Mouse (Mus musculus) ovary, postnatal 36 days (tissue): ENCODE results near the gene Otog.

Experiments
- DNase-seq: peaks from one replicate; pipeline ENCODE4 v3.0.0; 2022; ENCODE audit warnings: low spot score, mixed read lengths

The Otog gene

DNA sequence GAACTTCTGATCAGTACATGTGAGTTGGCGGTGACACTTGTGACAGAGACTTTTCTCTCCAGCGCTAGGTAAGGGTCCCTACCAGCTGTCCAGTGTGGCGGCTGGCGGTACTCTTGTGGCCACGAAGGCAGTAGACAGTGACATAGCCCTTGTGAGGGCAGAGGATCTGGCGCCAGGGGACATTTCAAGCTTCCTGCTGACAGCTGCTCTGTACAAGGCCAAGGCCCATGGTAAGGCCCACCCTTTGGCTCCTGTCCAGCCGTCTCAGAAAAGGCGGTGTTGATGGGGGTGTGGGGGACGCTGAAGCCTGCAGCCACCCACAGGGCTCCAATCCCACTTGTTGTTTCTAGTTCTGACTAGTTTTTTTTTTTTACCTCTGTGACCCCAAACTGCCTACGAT lies 42.9 kb downstream of the Otog start:
- DNase-seq: peak; percentile 25

- DNase-seq: no peak
Observed at GRCm38 (mm10) chr7:46285161-46285839, 44.5 kb downstream of the Otog start.

DNA sequence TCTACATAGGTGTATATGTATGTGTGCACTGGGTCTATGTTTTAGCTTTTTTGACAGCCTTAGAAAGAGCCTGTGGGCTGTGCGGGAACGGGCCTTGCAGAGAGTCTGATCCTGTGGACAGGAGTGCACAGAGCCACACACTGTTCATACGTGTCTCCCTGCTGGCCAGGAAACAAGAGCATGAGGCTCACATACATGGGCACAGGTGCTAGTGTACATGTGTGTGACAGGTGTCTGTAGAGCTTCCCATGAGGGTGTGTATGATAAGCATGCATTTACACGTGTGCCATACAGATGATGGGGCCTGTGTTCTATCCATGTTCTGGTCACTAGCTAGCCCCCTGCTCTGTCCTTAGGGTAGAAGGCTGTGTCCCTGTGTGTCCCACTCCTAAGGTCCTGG lies 45.6 kb downstream of the Otog start:
- no peak for DNase-seq

GRCm38 (mm10) chr7:46287051-46287450 lies 46.3 kb downstream of the Otog start:
- no peak for DNase-seq

GRCm38 (mm10) chr7:46296330-46296729 lies 55.5 kb downstream of the Otog start:
- no peak for DNase-seq

GRCm38 (mm10) chr7:46301031-46301632 lies 60.3 kb downstream of the Otog start:
- DNase-seq: no peak

DNA sequence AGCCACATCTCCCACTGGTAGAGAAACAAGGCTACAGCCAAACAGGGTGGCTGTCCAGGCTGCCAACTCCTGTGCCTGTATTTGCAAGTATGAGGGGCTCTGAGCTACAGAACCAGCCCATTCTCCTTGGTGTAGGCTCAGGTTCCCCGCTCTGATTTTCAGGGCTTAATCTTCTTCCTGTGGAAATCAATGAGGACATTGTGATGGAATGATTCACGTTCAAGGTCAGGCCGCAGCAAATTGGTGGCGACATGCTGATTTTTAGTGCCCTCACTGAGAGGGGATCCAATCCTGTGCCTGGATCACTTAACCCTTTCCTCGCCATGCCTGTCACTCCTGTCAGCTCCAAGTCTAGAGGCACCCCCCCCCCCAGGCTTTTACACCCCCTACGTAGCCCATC lies 72.7 kb downstream of the Otog start:
- DNase-seq: no peak

GRCm38 (mm10) chr7:46314220-46315009 lies 73.6 kb downstream of the Otog start:
- no peak for DNase-seq

GRCm38 (mm10) chr7:46315692-46316091 lies 74.9 kb downstream of the Otog start:
- DNase-seq: no peak

DNA sequence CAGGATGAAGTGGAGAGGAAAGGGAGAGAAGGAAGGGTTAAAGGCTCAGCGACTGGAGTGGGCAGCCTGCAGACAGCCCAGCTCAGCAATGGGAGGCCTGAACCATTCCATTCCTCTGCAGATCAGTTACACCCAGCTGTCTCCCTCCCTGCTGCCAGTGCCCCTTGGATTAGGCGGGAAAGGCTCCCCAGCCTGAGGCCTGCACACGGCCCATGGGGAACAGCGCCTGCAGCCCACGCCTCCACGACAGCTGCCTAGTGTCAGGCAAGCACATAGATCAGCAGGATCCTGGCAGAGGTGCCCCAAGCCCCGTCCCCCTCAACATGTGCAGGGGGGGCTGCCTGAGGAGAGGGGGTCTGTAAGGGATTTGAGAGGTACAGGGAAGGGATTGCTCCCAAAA lies 76.2 kb downstream of the Otog start:
- no peak for DNase-seq

DNA sequence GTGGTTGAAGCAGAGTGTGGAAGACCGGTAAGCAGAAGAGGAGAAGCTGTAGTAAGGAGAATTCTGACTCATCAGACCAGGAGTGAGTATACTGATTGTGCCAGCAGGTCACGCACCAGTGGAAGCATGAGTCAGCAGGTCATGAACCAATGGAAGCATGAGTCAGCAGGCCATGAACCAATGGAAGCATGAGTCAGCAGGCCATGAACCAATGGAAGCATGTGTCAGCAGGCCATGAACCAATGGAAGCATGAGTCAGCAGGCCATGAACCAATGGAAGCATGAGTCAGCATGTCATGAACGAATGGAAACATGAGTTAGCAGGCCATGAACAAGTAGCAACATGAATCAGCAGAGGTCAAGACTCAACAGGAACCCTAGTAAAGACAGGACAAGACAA lies 80.5 kb downstream of the Otog start:
- DNase-seq: no peak

- no peak for DNase-seq
Observed at GRCm38 (mm10) chr7:46327896-46328295, 87.1 kb downstream of the Otog start.

- DNase-seq: no peak
Observed at GRCm38 (mm10) chr7:46337397-46337796, 96.6 kb downstream of the Otog start.

DNA sequence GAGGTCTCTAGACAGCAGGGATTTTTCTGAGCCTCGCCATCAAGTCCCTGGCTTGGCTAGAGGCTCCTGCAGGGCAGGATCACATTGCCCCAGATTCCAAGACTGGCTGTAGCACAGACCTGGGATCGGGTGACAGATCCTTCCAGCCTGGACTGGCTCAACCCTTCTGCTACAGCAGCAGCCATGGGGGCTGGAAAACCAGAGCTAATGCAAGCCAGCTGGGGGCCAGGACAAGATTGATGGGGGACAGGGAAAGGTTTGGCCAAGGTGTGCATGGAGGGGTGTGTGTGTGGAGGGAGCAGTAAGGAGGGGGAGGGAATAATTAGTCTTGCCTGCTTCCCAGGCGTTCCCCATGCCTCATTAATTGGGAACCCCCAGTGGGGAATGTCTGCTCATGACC lies 99.0 kb downstream of the Otog start:
- DNase-seq: no peak

- DNase-seq: no peak
Observed at GRCm38 (mm10) chr7:46340295-46340694, 99.5 kb downstream of the Otog start.

DNA sequence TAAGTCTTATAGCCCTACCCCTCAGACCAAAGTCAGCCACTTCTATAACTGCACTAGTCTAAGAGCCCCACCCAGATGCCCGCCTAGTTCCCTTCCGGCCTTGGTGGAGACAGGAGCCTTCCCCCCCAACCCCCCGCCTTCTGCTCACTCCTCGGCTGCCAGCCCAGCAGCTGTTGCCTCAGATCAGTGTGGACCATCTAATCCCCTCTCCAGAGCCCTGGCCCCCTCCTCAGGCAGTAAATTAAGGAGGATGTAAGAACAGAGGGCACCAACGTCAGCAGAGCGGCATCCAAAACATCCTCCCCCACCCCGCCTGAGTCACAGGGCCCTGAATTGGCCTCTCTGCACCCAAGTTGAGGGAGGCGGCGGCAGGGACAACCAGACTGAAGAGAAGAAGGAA lies 100.7 kb downstream of the Otog start:
- DNase-seq: no peak

DNA sequence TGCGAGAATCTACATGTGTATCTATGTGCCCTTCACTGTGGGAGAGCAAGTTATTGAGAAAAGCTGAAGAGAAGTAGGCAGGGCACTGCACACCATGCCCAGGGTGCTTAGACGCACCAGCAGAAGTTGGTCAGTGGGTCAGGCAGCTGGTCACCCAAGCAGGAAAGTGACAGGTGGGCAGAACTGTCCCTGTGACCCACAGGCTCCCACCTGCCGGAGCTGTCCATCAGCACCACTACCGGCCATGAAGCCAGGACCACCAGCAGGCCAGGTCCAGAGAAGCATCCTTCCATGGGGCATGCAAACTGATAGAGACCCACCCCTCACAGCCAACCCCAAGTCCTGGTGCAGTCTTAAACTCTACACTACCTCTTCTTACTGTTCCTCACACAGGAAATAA lies 106.9 kb downstream of the Otog start:
- DNase-seq: no peak

DNA sequence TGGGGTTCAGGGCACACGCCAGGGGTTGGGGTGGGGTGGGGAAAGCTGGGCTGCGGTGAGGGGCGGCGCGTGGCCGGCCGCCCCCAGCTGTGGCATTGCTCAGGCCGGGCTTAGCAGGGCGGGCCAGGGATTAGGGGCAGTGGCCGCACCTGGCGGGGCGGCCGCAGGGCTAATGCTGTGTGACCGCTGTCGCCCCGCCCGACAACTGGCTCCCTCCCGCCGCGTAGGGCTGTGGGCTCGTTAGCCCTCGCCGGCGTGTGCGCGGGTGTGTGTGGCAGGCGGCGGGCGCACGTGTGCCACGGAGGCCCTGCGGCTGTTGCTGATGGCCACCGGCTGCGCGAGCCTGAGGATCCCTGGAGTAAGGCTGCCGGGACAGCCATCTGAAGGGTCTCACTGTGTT lies 108.0 kb downstream of the Otog start:
- no peak for DNase-seq

DNA sequence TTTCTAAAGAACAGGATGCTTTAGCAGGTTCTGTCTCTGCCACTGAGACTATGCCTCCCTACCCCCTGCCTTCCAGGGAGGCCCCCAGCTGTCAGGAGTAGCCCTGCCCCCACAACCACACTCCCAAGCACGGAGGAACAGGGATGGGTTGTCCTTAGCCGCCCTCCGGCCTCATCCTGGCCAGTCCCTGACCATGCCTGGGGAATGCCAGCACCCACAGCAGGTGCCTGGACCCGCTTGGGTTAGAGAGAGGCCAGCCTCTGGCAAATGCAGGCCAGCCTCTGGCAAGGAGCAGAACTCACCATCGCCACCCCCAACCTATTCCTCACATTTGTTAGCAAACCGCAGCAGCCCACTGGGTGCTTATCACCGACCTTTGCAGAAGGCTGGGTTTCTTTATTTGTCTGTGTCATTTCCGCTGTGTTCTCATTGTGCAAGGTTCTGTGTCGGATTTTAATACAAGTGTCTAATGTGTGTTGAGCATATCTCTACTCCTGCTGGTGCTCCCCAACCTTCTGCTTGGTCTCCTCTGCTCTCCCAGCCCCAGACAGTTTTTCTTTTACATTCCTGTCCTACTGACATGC lies 109.4 kb downstream of the Otog start:
- no peak for DNase-seq

GRCm38 (mm10) chr7:46352748-46353147 lies 112.0 kb downstream of the Otog start:
- no peak for DNase-seq

DNA sequence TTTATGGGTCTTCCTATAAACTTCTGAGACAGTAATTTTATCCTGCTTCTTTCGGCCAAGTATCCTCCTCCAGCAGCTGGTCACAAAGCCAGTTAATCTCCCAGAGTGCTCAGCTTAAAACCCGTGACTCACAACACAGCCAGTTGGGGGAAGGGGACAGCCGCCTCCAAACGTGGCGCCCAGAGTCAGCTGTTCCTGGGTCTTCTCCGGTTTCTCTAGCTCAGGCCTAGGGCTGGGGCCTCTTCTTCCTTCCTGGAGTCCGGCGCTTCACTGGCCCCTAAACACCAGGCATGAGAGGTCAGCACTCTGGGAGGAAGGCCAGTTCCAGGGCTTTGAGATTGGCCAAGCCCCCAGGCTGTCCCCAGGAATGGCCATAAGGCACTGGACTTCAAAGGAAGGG lies 112.4 kb downstream of the Otog start:
- DNase-seq: no peak

- no peak for DNase-seq
Observed at GRCm38 (mm10) chr7:46353875-46354274, 113.1 kb downstream of the Otog start.
